Mouse (Mus musculus): ENCODE data around the gene Cops7a. TPM values are rescaled to one million over a fixed set of nuclear protein-coding genes. Genes with fewer than 3 reads are reported as not detected.

Gene Cops7a
- 33.3 TPM for total RNA-seq (2023)

GRCm38 (mm10) chr6:124965088-124965719 is at the start of gene Cops7a:
Cops7a (minus strand) TSS chr6:124965538.

GRCm38 (mm10) chr6:125009129-125009180 is 43.6 kb upstream of the Cops7a start, which contains the start of gene Zfp384:
Zfp384 (plus strand) TSS chr6:125009145.

GRCm38 (mm10) chr6:124996551-124997501 is 31.5 kb upstream of the Cops7a start, which contains the start of gene Pianp:
Pianp (plus strand) TSS chr6:124996694.

GRCm38 (mm10) chr6:124930754-124931524 is 34.4 kb downstream of the Cops7a start, which contains the start of gene Mlf2:
Mlf2 (plus strand) TSS chr6:124931386.

GRCm38 (mm10) chr6:124919695-124920317 is 45.5 kb downstream of the Cops7a start, which contains the start of gene Ptms:
Ptms (minus strand) TSS chr6:124920103.

GRCm38 (mm10) chr6:124911533-124912218 is 53.7 kb downstream of the Cops7a start, which contains the start of gene Lag3:
Lag3 (minus strand) TSS chr6:124911705.

Other genes with a start within 250 kb of the Cops7a start
- gene Ptpn6, start 226.8 kb downstream of the Cops7a start, total RNA-seq (2023): 191 TPM
- 226 TPM for gene Grcc10, start 224.2 kb downstream of the Cops7a start, total RNA-seq (2023)
- 3.8 TPM for gene Gm45234, start 209.5 kb downstream of the Cops7a start, total RNA-seq (2023)
- 107 TPM for gene Atn1, start 209.0 kb downstream of the Cops7a start, total RNA-seq (2023)
- gene Eno2, start 195.9 kb downstream of the Cops7a start, total RNA-seq (2023): 1.4 TPM
- gene Lrrc23, start 185.8 kb downstream of the Cops7a start, total RNA-seq (2023): 10.1 TPM
- 3.6 TPM for gene Spsb2, start 156.9 kb downstream of the Cops7a start, total RNA-seq (2023)
- 26.1 TPM for gene Tpi1, start 151.2 kb downstream of the Cops7a start, total RNA-seq (2023)
- 79.3 TPM for gene Usp5, start 136.1 kb downstream of the Cops7a start, total RNA-seq (2023)
- 2.0 TPM for gene Cdca3, start 136.0 kb downstream of the Cops7a start, total RNA-seq (2023)
- gene Gnb3, start 125.3 kb downstream of the Cops7a start, total RNA-seq (2023): not detected
- not detected for gene P3h3, start 107.8 kb downstream of the Cops7a start, total RNA-seq (2023)
- gene Gpr162, start 101.6 kb downstream of the Cops7a start, total RNA-seq (2023): not detected
- gene Cd4, start 77.3 kb downstream of the Cops7a start, total RNA-seq (2023): 9.1 TPM
- 0.83 TPM for gene Lag3, start 53.8 kb downstream of the Cops7a start, total RNA-seq (2023)
- 25.0 TPM for gene Ptms, start 45.4 kb downstream of the Cops7a start, total RNA-seq (2023)
- gene Mlf2, start 34.2 kb downstream of the Cops7a start, total RNA-seq (2023): 77.4 TPM
- gene Pianp, start 31.2 kb upstream of the Cops7a start, total RNA-seq (2023): 0.21 TPM
- 68.9 TPM for gene Zfp384, start 43.6 kb upstream of the Cops7a start, total RNA-seq (2023)
- gene Ing4, start 74.2 kb upstream of the Cops7a start, total RNA-seq (2023): 83.2 TPM
- gene Acrbp, start 84.2 kb upstream of the Cops7a start, total RNA-seq (2023): 15.9 TPM
- gene Lpar5, start 102.4 kb upstream of the Cops7a start, total RNA-seq (2023): 17.4 TPM
- gene Chd4, start 130.4 kb upstream of the Cops7a start, total RNA-seq (2023): 272 TPM
- gene Nop2, start 166.4 kb upstream of the Cops7a start, total RNA-seq (2023): 43.1 TPM
- gene Iffo1, start 179.7 kb upstream of the Cops7a start, total RNA-seq (2023): 29.9 TPM
- 391 TPM for gene Gapdh, start 200.9 kb upstream of the Cops7a start, total RNA-seq (2023)
- 42.1 TPM for gene Ncapd2, start 226.2 kb upstream of the Cops7a start, total RNA-seq (2023)
- gene Mrpl51, start 226.3 kb upstream of the Cops7a start, total RNA-seq (2023): 27.5 TPM